Mouse (Mus musculus): ENCODE measurements around the gene Slc25a31.

Slc25a31 gene

GRCm38 (mm10) chr3:40719022-40719421 lies 10.4 kb downstream of the Slc25a31 start:
- DNase-seq (ENCODE audit: low spot score in 2 of 2) = no peak

GRCm38 (mm10) chr3:40738381-40738912 lies 29.8 kb downstream of the Slc25a31 start:
- no peak for DNase-seq (ENCODE audit: low spot score in 2 of 2)

- peak in 1 of 2 experiments; percentile 2 for DNase-seq (ENCODE audit: low spot score in 2 of 2)
These were observed 35.6 kb downstream of the Slc25a31 start, which contains the start of gene Hspa4l for GRCm38 (mm10) chr3:40744024-40744835. Gene Hspa4l, plus strand, starts transcription at chr3:40744495.

GRCm38 (mm10) chr3:40744836-40745660 lies 36.4 kb downstream of the Slc25a31 start:
- peak; percentile 92 to 93 for DNase-seq (ENCODE audit: low spot score in 2 of 2)

DNA sequence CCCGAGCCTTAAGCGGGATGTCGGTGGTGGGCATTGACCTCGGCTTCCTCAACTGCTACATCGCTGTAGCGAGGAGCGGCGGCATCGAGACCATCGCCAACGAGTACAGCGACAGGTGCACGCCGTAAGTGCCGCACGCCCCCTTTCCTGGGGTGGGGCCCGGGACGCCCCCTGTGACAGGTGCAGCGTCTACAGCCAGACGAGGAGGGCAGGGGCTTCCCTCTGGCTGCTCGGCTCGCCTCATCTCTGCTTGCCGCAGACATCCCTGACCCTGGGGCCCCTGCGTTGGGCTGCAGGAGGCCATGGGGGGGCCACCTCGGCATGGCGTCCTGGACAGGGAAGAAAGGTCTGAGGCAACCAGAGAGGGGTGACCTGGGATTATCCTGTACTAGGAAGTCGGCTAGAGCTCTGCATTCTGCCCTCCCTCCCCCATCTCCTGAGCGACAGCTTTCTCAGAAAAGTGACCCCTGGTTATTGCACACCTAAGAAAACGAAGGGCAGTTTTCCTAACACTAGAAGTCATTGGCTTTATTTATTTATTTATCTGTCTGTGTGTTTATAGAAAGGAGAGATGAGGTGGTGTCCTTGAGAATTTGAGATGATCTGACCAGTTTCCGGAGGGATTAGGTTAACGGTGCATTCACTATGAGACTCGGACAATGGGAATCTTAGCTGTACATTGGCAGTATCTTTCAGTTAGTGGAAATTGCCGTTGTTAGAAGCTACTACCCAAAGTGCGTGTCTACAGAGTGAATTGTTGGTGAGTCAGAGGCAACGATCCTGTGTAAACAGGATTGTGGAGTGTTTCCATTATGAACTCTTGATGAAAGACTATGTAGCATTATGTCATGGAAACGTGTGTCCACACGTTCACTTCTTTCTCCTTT lies 37.2 kb downstream of the Slc25a31 start:
- DNase-seq (ENCODE audit: low spot score in 2 of 2) = no peak

GRCm38 (mm10) chr3:40760746-40761145 lies 52.1 kb downstream of the Slc25a31 start:
- no peak for DNase-seq (ENCODE audit: low spot score in 2 of 2)

DNA sequence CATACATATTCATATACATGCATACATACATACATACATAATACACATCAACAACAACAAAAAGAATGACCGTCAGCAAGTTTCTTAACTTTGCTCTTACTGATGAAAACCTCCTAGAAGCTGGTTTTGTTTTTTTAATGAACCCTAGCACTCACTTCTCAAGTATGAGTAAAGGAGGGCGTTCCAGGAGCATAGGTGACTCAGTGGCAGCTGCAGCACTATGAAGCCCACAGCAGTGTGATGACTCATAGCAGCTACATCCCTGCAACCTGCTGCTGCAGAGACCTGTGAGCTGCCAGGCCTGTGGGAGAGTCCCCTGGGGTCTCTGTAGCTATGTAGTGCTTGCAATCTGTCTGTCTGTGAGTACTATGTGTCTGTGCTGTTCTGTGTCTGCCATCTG lies 52.7 kb downstream of the Slc25a31 start:
- DNase-seq (ENCODE audit: low spot score in 2 of 2) = no peak
